Mouse (Mus musculus): Measurements from ENCODE around the gene Ripk3. TPM values are rescaled to one million over a fixed set of nuclear protein-coding genes. Genes with fewer than 3 reads are reported as not detected.

Ripk3 gene
- polyA plus RNA-seq, 1 experiment from 2014 or later, result 32.0 TPM

GRCm38 (mm10) chr14:55783958-55784235, 4.8 kb downstream of the Ripk3 start, which contains the start of gene Adcy4:
Gene Adcy4 (minus strand): TSS chr14:55784095.
- peaks cover 46% of the 10 kb centered on the region for H3K4me1 ChIP-seq
- DNase-seq (ENCODE audit: low spot score), result no peak
- peaks cover 6% of the 10 kb centered on the region; the same call in 1 of the 2 replicates for H3K36me3 ChIP-seq
- H3K27me3 ChIP-seq (ENCODE audit: insufficient read depth, poor library complexity, severe bottlenecking), result peaks cover 82% of the 10 kb centered on the region
- H3K27ac ChIP-seq, result peak within 1 kb of the TSS; percentile 77
- peak within 1 kb of the TSS; percentile 56 for H3K4me3 ChIP-seq
- 2% methylated on average over 13 of the region's 13 CpGs for WGBS
- no peaks in the 10 kb centered on the region for H3K9me3 ChIP-seq

- WGBS, result under 1% methylated on average over 31 of the region's 31 CpGs
- Histone ChIP-seq H3K36me3 (peaks cover 10% of the 10 kb centered on the region; the same call in 1 of the 2 replicates), H3K27me3 (ENCODE audit: insufficient read depth, poor library complexity, severe bottlenecking) (peaks cover 82% of the 10 kb centered on the region), H3K4me3 (peak overlapping the region; percentile 56), H3K4me1 (peaks cover 45% of the 10 kb centered on the region), H3K27ac (peak overlapping the region; percentile 77), H3K9me3 (no peaks in the 10 kb centered on the region)
- no peak for DNase-seq (ENCODE audit: low spot score)
These were observed 5.3 kb downstream of the Ripk3 start for GRCm38 (mm10) chr14:55783171-55783957.

- DNase-seq (ENCODE audit: low spot score), result no peak
- H3K36me3 ChIP-seq, result peaks cover 10% of the 10 kb centered on the region; the same call in 1 of the 2 replicates
- peak overlapping the region; percentile 56 for H3K4me3 ChIP-seq
- H3K27me3 ChIP-seq (ENCODE audit: insufficient read depth, poor library complexity, severe bottlenecking), result peaks cover 73% of the 10 kb centered on the region
- no peaks in the 10 kb centered on the region for H3K9me3 ChIP-seq
- peaks cover 43% of the 10 kb centered on the region for H3K4me1 ChIP-seq
- peak overlapping the region; percentile 69; the same call in 1 of the 2 replicates for H3K27ac ChIP-seq
- 39% methylated on average over 9 of the region's 9 CpGs for WGBS
These were observed 6.2 kb downstream of the Ripk3 start for GRCm38 (mm10) chr14:55782361-55782960.

GRCm38 (mm10) chr14:55781310-55781709, 7.4 kb downstream of the Ripk3 start:
- Histone ChIP-seq H3K4me3 (peak overlapping the region; percentile 56; the same call in 1 of the 2 replicates), H3K4me1 (peaks cover 54% of the 10 kb centered on the region), H3K27ac (no peak overlapping the region), H3K27me3 (ENCODE audit: insufficient read depth, poor library complexity, severe bottlenecking) (peaks cover 61% of the 10 kb centered on the region), H3K9me3 (no peaks in the 10 kb centered on the region), H3K36me3 (peaks cover 5% of the 10 kb centered on the region; the same call in 1 of the 2 replicates)
- peak; percentile 87 for DNase-seq (ENCODE audit: low spot score)
- 15% methylated on average over 14 of the region's 14 CpGs for WGBS

GRCm38 (mm10) chr14:55780736-55781135, 7.9 kb downstream of the Ripk3 start:
- Histone ChIP-seq H3K27ac (no peak overlapping the region), H3K9me3 (no peaks in the 10 kb centered on the region), H3K4me1 (peaks cover 54% of the 10 kb centered on the region), H3K27me3 (ENCODE audit: insufficient read depth, poor library complexity, severe bottlenecking) (peaks cover 55% of the 10 kb centered on the region), H3K4me3 (no peak overlapping the region), H3K36me3 (peaks cover 5% of the 10 kb centered on the region; the same call in 1 of the 2 replicates)
- 82% methylated on average over 11 of the region's 11 CpGs for WGBS
- no peak for DNase-seq (ENCODE audit: low spot score)

- peaks cover 5% of the 10 kb centered on the region; the same call in 1 of the 2 replicates for H3K36me3 ChIP-seq
- no peak overlapping the region for H3K4me3 ChIP-seq
- no peak overlapping the region for H3K27ac ChIP-seq
- H3K9me3 ChIP-seq, result no peaks in the 10 kb centered on the region
- WGBS, result 56% methylated on average over 16 of the region's 16 CpGs
- H3K4me1 ChIP-seq, result peaks cover 47% of the 10 kb centered on the region
- peaks cover 47% of the 10 kb centered on the region for H3K27me3 ChIP-seq (ENCODE audit: insufficient read depth, poor library complexity, severe bottlenecking)
- no peak for DNase-seq (ENCODE audit: low spot score)
These were observed 9.0 kb downstream of the Ripk3 start for GRCm38 (mm10) chr14:55779656-55780055.

GRCm38 (mm10) chr14:55778686-55779085, 10.0 kb downstream of the Ripk3 start:
- Histone ChIP-seq H3K4me1 (peaks cover 41% of the 10 kb centered on the region), H3K27ac (no peak overlapping the region), H3K9me3 (no peaks in the 10 kb centered on the region), H3K36me3 (peaks cover 5% of the 10 kb centered on the region; the same call in 1 of the 2 replicates), H3K27me3 (ENCODE audit: insufficient read depth, poor library complexity, severe bottlenecking) (peaks cover 46% of the 10 kb centered on the region), H3K4me3 (no peak overlapping the region)
- WGBS, result 81% methylated on average over 15 of the region's 15 CpGs
- DNase-seq (ENCODE audit: low spot score), result no peak

GRCm38 (mm10) chr14:55777806-55778205, 10.9 kb downstream of the Ripk3 start:
- Histone ChIP-seq H3K36me3 (peaks cover 8% of the 10 kb centered on the region; the same call in 1 of the 2 replicates), H3K4me1 (peaks cover 36% of the 10 kb centered on the region), H3K27ac (peak overlapping the region; percentile 49), H3K9me3 (no peaks in the 10 kb centered on the region), H3K27me3 (ENCODE audit: insufficient read depth, poor library complexity, severe bottlenecking) (peaks cover 45% of the 10 kb centered on the region), H3K4me3 (no peak overlapping the region)
- 79% methylated on average over 11 of the region's 11 CpGs for WGBS
- no peak for DNase-seq (ENCODE audit: low spot score)

- Histone ChIP-seq H3K4me3 (no peak overlapping the region), H3K27me3 (ENCODE audit: insufficient read depth, poor library complexity, severe bottlenecking) (peaks cover 41% of the 10 kb centered on the region), H3K27ac (peak overlapping the region; percentile 49), H3K9me3 (no peaks in the 10 kb centered on the region), H3K36me3 (peaks cover 8% of the 10 kb centered on the region; the same call in 1 of the 2 replicates), H3K4me1 (peaks cover 36% of the 10 kb centered on the region)
- 24% methylated on average over 3 of the region's 3 CpGs for WGBS
- DNase-seq (ENCODE audit: low spot score), result no peak
These were observed 11.5 kb downstream of the Ripk3 start for GRCm38 (mm10) chr14:55777176-55777575.

GRCm38 (mm10) chr14:55776711-55777110, 12.0 kb downstream of the Ripk3 start:
- H3K36me3 ChIP-seq, result peaks cover 12% of the 10 kb centered on the region; the same call in 1 of the 2 replicates
- no peak for DNase-seq (ENCODE audit: low spot score)
- H3K4me3 ChIP-seq, result no peak overlapping the region
- peaks cover 33% of the 10 kb centered on the region for H3K4me1 ChIP-seq
- H3K27ac ChIP-seq, result peak overlapping the region; percentile 19; the same call in 1 of the 2 replicates
- no peaks in the 10 kb centered on the region for H3K9me3 ChIP-seq
- WGBS, result 59% methylated on average over 7 of the region's 7 CpGs
- peaks cover 40% of the 10 kb centered on the region for H3K27me3 ChIP-seq (ENCODE audit: insufficient read depth, poor library complexity, severe bottlenecking)

- H3K27ac ChIP-seq, result no peak overlapping the region
- H3K27me3 ChIP-seq (ENCODE audit: insufficient read depth, poor library complexity, severe bottlenecking), result peaks cover 75% of the 10 kb centered on the region
These were observed 19.5 kb downstream of the Ripk3 start for GRCm38 (mm10) chr14:55769087-55769703.

GRCm38 (mm10) chr14:55768555-55768954, 20.1 kb downstream of the Ripk3 start:
- Histone ChIP-seq H3K4me1 (peaks cover 34% of the 10 kb centered on the region), H3K9me3 (no peaks in the 10 kb centered on the region), H3K36me3 (peaks cover 15% of the 10 kb centered on the region; the same call in 1 of the 2 replicates), H3K4me3 (no peak overlapping the region), H3K27ac (no peak overlapping the region), H3K27me3 (ENCODE audit: insufficient read depth, poor library complexity, severe bottlenecking) (peaks cover 72% of the 10 kb centered on the region)
- 79% methylated on average over 6 of the region's 6 CpGs for WGBS
- no peak for DNase-seq (ENCODE audit: low spot score)

More at GRCm38 (mm10) chr14:55769087-55769703, 19.5 kb downstream of the Ripk3 start:
- H3K4me1 ChIP-seq, result peaks cover 33% of the 10 kb centered on the region
- H3K4me3 ChIP-seq, result no peak overlapping the region
- WGBS, result 62% methylated on average over 16 of the region's 16 CpGs
- no peaks in the 10 kb centered on the region for H3K9me3 ChIP-seq
- no peak for DNase-seq (ENCODE audit: low spot score)
- peaks cover 15% of the 10 kb centered on the region; the same call in 1 of the 2 replicates for H3K36me3 ChIP-seq

Data from heart, embryonic 10.5 days (tissue).